Mouse (Mus musculus): ENCODE data around the gene Rdx.
"Not testable (repeated sequence)": the region's sequence is repeated elsewhere in the genome, so short reads cannot be mapped to it uniquely, and the experiment has no call there.

The Rdx gene

DNA sequence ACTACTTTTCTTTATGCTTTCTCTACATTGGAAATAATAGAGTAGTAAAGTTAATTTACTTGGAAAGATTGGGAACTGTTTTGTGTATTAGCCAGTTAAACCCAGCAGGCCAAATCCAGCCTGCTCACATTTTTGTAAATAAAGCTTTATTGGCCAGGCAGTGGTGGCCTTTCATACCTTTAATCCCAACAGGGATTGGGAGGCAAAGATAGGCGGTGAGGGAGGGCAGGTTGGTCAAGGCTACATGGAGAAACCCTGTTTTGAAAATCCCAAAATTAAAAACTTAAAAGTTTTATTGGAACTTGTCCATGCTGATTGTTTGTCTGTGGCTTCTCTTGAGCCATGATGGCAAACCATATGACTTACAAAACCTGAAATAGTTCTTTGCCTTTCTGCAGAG is 5.2 kb downstream of the Rdx start:
- CTCF ChIA-PET: no interaction called here

DNA sequence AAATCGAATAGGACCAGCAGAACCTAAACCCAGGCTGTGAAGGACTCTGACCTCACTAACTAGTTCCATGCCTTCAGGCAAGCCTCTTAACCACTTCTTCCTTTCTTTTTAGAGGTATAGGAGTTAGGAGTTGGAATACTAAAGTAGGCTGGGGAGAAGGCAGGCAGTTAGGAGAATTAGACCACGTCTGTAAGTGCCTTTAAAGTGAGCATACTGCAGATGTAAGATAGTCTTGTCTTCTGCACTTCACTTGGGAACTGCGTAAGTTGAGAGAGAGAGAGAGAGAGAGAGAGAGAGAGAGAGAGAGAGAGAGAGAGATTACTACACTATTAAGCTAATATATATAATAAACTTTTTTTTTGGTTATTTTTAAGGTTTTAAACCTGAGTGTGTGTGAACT is 8.3 kb downstream of the Rdx start:
- CTCF ChIA-PET: no interaction called here

DNA sequence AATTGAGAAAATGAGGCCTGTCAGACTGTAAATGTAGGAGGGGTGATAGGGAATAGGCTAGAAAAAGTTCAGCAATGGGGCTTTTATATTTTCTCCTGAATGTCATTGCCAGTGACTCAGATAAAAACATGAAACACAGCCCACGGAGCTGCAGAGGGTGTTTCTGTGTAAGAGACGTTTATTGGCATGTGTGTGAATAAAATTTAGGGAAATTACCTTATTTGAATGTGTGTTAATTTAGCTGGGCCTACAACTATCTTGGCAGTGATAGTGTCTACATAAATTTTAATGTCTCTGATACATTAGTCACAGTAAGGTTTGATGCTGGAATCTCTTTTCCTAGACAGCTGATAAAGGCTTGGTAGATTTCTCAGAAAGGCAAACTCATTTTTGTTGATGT is 12.8 kb downstream of the Rdx start:
- CTCF ChIA-PET: interaction anchor here (0.6 kb wide), 1 partner anchor 239 kb away, joined by 3 read pairs; no protein-coding TSS in a partner anchor

DNA sequence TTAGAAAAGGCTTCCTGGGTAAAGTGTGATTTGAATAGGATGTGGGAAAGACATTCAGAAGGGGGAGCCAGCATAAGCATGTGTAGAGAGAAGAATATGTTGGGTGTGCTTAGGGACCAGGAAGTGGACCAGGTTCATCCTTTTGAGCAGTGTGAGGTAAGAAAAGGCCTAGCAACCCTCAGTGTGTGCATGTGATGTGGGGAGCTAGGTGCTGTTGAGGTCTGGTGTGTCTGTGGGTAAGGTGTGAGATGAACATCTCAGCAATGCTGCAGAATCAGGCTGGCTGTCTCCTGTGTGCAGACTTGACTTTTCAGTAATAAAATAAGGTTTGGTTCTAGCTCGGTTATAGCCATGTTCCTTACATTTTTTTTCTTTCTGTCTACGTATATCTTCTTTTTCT is 23.1 kb downstream of the Rdx start:
- CTCF ChIA-PET: no interaction called here

DNA sequence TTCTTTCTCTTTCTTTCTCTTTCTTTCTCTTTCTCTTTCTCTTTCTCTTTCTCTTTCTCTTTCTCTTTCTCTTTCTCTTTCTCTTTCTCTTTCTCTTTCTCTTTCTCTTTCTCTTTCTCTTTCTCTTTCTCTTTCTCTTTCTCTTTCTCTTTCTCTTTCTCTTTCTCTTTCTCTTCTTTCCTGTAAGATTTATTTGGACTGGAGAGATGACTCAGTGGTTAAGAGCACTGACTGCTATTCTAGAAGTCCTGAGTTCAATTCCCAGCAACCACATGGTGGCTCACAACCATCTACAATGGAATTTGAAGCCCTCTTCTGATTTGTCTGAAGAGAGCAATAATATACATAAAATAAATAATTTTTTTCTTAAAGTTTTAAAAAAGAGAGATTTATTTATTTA is 24.4 kb downstream of the Rdx start:
- CTCF ChIA-PET: not testable (repeated sequence)

DNA sequence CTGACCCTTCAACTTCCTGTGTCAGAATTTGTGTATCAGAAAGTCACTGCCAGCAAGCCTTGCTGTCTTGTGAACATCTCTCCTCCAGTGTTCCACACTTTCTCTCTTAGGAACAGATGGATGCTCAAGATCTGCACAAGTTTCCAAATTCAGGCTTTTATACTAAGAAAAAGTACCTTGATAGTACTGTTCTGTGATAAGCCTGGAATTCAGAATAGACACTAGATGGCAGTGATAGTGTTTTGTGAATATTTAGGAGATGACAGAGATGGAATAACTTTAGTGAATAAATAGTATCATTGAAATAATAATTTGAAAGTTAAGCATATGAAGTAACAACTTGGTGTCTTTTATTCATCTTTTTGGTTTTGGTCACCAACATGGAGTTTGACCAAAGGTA is 25.2 kb downstream of the Rdx start:
- CTCF ChIA-PET: no interaction called here

DNA sequence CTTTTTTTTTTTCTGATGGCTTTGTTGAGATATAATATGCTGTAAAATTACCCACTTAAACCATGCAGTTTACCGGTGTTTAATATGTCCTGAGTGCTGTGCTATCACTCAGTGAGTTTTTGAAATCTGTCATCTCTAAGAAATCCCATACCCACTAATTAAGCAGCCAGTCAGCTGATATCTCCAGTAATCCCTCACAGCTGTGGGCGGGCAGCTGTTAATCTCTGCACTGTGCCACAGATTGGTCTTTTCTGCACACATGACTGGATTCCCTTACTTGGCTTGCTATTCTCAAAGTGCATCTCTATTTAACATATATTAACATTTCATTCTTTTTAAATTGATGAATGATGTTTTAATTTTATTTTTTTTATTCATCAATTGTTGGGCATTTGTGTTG is 29.1 kb downstream of the Rdx start:
- CTCF ChIA-PET: no interaction called here

DNA sequence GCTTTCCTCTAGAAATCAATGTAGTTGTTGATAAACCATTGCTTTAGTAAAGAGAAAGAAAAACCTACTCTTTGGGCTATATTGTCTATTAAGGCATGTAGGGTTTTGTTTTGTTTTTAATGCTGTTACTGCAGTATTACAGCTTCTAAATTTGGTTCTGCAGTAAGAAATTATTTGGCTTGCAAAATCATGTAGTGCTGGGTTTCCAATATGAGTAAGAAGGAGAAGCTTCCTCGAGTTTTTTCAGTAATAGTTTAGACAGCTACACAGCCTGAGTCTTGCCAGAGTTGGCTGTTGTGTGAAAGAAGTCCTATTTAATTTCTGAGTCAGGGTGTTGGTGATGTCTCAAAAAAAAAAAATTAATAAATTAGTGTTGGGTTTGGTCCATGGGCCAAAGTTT is 30.7 kb downstream of the Rdx start:
- CTCF ChIA-PET: no interaction called here

DNA sequence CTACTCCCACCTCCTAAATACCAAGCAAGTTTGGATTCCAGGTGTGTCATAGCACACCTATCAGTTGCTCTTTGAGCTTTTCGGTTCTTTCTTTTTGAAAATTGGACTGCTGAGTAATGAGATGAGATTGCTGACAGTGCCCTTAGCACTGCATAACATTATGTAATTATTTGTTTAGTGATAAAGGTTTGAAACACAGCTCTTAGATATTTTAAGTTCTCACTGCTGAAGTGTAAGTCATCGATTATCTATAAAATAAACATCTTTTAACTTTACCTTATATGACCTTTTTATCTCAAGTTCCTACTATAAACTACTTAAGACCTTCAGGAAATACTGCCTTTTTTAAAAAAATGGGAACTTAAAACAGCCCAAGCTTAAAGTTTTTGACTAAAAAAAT is 35.0 kb downstream of the Rdx start:
- CTCF ChIA-PET: no interaction called here

DNA sequence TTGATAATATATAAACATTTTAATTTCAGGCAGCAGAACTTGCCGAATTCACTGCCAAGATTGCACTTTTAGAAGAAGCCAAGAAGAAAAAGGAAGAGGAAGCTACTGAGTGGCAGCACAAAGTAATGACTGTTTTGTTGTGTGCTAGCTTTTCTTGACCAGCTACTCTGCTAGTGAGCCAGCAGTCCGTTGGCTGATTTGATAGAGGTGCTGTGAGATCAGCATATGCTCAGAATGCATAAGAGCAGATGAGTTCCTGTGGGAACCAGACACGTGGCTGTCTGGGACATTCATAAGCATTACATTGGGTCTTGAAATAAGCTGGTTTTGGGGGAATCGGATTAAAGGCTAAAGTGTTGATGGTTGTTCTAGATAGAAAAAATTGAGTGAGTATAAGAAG is 35.4 kb downstream of the Rdx start:
- CTCF ChIA-PET: no interaction called here

DNA sequence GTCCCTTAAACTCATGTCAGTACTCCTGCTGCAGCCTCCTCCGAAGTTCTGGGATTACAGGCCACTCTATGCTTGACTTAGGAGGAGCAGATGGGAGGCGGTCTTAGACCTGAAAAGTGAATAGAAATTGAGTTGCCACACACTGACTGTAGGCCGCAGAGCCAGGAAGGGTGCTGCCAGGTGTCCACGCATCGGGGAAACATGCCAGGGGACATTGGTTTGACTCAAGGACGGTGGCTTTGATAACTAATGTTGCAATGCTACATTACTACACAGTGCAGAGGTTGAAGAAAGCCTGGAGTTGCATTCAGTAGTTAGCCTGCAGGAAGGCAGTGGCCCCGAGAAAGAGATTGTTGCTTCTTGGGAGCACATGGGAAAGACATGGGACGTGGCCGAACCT is 44.8 kb downstream of the Rdx start:
- CTCF ChIA-PET: no interaction called here

DNA sequence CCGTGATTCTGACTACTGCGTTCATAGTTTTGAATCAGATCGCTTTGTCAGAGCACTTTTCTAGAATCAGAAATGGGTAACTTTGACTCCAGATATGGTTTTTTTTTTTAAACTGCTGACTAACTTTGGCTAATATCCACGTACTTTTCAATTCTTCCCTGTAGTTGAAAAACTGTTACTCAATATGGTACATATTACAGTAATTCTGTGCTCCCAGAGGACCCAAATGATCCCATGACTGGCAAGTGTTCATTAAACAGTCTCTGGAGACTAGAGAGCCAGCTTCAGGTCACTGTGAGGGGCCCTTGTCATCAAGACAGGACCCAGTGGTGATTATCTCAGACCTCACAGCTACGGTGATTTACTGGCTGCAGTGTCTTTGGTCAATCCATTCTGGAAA is 45.3 kb downstream of the Rdx start:
- CTCF ChIA-PET: no interaction called here

DNA sequence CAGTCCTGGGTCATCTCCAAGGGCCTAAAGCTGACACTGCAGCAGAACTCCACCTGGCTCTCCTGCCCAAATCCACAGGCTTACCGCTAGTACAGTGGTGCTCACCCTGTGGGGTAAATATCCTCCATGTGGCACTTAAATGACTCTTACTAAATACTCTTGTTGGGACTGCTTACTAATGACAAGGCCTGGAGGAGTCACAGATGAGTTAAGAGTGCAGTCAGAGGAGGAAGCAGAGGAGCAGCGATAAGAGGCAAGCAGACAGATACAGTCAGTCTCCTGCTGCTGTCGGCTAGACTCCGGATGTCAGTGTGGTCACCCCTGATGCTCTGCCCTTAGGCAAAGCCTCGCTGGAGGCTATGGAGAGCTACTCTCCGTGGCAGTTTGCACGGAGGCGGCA is 46.1 kb downstream of the Rdx start:
- CTCF ChIA-PET: no interaction called here

DNA sequence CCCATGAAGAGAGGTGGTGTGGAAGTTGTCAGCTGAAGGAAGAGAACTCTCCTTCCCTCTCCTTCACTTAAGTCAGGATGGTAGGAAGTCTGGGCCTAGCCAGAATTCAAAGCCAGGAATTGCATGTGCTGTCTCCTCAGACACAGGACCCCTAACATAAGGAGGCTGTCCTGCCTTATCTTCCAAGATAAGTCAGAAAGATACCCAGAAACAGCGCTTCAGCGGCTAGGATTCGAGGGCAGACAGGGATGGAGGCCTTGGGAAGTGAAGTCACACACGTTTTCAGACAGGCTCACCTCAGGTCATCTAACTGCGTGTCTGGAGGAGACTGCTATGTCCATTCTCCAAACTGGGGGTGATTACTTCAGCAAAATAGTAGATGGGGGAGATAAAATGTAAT is 47.0 kb downstream of the Rdx start:
- CTCF ChIA-PET: no interaction called here

DNA sequence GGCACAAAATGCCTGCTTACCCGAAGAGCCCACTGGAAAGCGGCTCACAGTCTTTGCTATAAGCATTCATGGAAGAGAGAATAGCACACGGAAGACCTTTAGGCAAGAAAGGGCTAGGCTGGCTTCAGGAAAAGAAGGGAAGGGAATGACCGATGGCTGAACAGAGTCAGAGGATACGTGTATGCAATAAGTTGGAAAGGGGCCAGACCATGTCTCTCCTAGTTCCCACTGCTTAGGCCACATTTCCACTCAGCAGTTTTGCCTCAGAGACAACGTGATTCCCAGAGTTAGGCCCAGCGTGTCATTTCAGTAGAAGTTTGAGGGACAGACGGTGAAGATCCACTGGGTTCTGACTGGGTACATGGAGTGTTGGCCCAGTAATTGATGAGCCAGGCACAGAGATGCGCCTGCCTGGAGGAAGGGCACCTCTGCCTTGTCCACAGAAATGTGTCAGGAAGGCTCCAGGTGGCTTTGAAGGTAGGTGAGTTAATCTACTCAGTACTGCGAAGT is 47.6 kb downstream of the Rdx start:
- CTCF ChIA-PET: no interaction called here

DNA sequence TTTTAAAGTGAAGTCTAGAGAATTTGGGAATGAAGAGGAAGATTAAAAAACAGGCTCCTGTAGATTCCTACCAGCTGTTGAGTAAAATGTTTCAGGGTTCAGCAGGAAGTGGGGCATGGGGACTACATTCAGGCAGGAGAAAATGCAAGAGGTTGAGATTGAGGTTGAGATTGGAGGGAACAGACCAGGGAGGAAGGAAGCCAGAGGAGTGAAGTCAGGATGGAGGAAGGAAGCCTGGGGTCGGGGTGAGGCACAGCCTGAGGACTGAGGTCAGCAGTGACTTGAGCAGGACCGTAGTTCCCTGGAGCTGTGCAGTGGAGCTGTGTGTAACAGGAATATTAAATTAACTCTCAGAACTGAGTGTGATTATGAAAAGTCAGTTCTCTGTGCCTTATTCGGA is 48.7 kb downstream of the Rdx start:
- CTCF ChIA-PET: no interaction called here

DNA sequence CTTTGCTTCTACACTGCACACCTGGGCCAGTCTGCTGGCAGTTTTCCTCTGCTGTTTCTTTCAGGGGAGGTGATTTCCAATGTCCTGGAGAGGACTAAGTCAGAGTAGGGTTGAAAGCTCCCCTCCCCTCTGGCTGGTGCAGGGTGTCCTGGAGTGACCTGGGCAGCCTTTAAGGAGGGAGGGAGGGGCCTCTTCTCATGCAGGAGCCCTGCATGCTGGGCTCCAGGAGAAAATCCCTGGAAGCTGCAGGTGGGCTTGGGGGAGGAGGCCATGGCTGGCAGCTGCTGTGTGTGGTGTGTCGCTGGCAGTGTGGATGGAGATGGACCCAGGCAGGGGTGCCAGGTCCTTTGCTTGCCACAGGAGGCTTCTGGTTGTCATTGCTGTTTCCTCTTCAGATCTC is 50.4 kb downstream of the Rdx start:
- CTCF ChIA-PET: no interaction called here

DNA sequence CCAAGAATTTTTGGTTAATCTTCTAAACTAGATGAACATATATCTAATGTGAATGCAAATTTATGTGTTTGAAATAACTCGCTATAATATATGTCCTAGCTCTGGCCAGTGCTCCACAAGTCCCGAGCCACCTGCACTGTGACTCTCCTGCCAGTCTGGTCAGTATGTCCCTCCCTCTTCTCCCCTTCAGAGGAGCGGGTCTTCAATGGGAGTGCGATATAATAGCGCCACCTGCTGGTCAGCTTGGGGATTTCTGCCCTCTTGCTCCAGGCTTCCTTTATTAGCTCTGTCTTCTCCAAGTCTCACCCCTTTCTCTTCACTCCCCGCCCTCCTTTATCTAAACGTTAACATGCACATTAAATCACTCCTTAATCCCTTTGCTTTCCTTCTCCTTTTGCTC is 51.6 kb downstream of the Rdx start:
- CTCF ChIA-PET: interaction anchor here (0.9 kb wide), 1 partner anchor 11 kb away, joined by 4 read pairs; no protein-coding TSS in a partner anchor

DNA sequence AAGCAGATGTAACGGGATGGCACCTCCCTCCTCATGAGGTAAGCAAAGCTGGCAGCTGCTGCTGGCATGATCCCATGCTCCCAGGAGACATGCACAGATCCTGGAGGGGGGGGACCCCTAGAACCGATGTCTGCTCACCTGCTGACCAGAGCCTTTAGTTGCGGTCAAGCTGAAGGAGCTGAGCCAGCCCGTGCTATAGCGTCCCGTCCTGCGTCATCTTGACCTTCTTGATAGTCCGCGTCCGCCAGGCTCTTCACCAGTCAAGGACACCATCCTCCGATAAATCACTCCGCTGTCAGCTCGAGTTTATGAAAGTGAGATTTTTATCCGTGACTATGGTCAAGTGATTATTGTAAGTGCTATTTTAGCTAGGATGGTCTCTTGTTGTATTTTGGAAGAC is 53.5 kb downstream of the Rdx start:
- CTCF ChIA-PET: no interaction called here

DNA sequence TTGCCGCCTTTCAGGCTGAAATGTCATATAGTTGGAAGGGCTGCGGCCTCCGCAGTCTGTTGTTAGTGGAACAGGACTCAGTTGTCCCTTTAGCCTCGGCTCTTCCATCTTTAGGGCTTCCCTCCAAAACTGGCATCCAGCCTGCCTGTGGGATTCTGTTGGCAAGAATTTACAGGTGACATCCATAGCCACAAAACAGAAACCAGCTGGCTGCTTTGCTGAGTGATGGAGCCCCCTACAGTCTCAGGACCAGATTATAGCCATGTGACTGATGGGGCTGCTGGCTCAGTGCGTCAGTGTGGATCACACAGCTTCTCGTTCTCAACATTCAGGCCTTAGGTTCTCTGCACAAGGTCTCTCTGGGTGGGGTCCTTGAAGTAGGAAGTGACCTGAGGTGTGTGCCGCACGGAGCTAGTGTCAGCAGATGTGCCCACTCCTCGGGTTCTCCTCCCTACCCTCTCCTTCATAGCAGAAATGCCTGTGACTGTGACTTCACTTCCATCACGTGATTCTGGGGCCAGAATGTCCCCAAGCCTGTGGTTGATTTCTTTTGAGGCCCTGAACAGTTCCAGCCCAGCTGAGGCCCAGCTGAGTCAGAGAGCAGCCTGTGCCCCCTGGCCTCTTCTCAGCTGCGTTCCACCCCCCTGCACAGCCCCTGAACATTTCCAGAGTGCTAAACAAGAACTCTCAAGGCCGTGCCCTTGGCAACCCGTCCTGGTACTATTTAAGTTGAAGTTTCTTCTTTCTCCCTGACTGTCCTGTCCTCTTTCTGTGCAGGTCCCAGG is 55.3 kb downstream of the Rdx start:
- CTCF ChIA-PET: no interaction called here

DNA sequence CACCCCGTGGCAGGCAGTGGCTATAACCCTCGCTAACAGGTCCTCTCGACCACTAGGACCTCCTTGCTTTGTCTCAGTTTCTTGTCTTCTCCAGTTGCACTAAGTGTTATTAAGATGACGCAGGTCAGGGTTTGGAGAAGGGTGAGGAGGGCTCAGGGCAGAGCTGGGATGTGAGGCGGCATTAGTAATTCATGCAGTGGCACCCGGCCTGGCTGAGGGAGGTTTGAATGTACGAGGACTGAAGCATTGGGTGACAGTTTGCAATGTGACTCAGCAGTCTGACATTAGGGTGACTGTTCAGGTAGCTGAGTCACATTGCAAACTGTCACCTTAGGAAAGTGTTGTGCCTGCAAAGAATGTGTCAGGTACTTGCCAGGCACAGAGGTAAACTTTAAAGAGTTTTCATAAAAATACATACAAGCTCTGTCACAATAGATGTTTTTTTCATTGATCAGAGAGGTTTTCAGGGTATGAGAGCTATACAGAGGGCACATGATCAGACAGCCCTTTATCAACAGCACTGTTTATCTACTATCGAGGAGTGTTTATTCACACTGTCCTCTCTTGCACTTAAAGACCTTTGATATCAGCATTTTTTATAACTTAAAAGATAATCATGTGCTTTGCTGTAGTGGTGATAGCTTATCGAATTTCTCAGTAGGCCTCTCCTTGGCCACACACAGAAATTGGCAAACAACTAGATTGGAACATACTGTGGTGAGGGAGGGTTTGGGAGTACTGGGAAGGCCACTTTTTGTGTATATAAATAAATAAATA is 56.7 kb downstream of the Rdx start:
- CTCF ChIA-PET: interaction anchor here (0.7 kb wide), 1 partner anchor 27 kb away, joined by 3 read pairs; no protein-coding TSS in a partner anchor

DNA sequence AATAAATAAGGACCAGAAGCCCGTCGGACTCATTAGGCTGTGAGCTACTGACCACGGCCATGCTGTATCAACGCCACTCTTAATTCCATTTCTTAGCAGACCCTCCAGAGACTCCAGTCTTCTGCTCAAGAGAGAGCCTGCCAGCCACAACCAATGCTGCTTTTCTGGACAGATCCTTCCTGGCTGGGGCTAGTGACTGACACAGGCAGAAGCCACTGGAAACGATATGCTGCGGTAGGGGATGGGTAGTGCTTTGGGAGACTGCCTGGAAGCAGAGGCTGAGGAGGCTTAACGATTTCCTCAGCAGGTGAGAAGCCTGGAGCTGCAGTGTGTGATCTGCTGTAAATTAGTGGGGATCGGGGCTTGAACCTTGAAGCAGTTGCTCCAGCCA is 57.2 kb downstream of the Rdx start:
- CTCF ChIA-PET: interaction anchor here (0.7 kb wide), 1 partner anchor 27 kb away, joined by 3 read pairs; no protein-coding TSS in a partner anchor

DNA sequence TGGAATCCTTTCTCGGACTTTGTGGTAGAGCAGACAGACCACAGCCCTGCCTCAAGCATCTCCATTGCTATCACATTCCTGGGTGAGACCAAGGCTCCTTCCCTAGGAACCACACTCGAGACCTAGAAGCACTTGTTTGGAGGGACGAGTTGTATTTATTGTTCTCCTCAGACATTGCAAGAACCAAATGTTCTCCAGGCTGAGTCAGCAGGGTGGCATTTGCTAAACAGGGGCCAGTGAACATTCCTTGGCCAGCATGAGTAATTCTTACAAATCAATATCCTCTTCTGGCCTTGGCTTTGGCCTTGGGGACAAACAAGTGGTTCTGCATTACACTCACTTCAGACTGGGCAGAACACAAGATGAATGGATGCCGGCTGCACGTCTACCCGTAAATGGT is 58.5 kb downstream of the Rdx start:
- CTCF ChIA-PET: no interaction called here

Measured in spleen, embryonic (tissue).